Mouse (Mus musculus) left cerebral cortex, postnatal 25 days (tissue): ENCODE results near the gene Nudt9. TPM values are rescaled to one million over a fixed set of nuclear protein-coding genes. Genes with fewer than 3 reads are reported as not detected.

ENCODE experiments used
- DNase-seq, 2 experiments: peaks; one replicate each; pipeline ENCODE4 v3.0.0; 2022; ENCODE audit warnings: low spot score in 2 of 2, mixed read lengths in 1 of 2
- intact Hi-C: fragments of 180-260 bp; cut with DNase I; formaldehyde crosslinking; loops from one replicate; pipeline ENCODE4 v1.15.1; 2025
- total RNA-seq, 2 experiments: library from RNA; stranded (reverse); gene quantifications; 2 replicates each; pipeline ENCODE4 v1.2.3; 2021

Nudt9 gene
- total RNA-seq, 2 experiments from 2014 or later = 59.4 to 59.9 TPM

- no peak for DNase-seq
- intact Hi-C loops = no loop called here
Observed at GRCm38 (mm10) chr5:104068751-104069150, 22.6 kb downstream of the Nudt9 start.

DNA sequence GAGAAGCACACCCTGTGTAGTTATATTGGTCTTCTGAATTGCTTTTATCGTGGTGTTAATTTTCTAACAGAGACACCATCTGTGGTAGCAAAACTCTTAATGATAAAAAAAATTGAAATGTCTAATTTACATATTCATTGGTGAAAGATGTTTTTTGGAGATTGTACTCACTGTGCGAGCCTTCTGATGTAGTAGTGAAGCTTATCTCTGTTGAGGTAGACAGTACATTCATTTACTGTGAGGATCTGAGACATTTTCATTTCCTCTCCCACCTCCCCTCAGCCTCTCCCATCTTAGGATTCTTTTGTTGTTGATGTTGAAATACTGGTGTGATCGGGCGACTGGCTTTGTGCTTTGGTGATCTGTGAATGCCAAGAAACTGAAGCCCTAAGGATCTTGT is 24.9 kb downstream of the Nudt9 start:
- intact Hi-C loops = no loop called here
- DNase-seq = no peak

- DNase-seq = no peak
- intact Hi-C loops = no loop called here
Observed at GRCm38 (mm10) chr5:104072272-104072886, 26.3 kb downstream of the Nudt9 start.

DNA sequence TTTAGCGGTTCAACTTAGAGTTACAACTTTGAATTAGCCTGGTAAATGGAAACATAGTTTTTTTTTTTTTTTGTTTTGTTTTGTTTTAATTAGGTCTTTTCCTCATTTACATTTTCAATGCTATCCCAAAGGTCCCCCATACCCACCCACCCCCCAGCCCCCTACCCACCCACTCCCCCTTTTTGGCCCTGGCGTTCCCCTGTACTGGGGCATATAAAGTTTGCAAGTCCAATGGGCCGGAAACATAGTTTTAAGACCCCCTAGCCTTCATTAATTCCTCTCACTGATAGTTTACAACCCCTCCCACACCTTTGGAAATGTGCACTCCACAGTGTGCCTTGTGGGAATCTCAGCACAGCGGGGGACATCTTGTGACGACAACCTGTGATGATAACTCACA is 27.5 kb downstream of the Nudt9 start:
- no peak for DNase-seq
- intact Hi-C loops = no loop called here

DNA sequence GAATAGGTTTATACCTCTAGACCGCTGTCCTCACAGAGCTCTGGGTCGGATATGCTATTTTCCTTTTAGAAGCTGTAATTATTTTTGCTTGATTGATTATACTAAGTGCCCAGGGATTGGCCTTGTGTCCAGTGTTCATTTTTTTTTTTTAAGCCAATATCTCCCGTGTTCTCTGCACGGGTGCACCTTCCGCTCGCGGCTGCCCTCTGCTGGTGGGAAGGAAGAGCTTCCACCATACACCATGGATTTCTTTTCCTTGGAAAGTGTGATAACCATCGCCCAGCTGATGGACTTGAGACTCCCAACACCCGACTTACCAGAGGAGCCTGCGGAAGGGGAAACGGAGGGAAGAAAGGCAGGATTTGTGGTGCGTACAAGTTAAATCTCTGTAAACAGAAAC is 28.3 kb downstream of the Nudt9 start:
- intact Hi-C loops = no loop called here
- peak in 1 of 2 experiments; percentile 57 for DNase-seq

DNA sequence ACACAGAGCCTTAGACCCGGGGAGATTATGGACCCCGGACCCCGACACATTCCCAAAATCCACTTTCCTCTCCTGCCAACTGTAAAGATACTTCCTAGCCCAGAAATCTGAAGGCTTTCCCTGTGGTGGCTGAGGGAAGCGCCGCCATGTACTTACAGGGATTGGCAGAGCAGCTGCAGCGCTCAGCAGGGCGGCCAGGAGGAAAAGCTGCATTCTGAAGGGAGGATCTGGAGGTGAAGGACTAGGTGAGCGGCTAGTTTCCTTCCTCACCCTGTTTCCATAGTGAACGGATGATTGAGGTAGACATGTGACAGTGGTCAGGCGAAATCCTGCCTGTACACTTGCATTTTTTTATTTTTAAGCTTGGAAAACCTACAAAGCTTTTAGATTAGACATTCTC is 30.3 kb downstream of the Nudt9 start:
- peak in 1 of 2 experiments; percentile 33 for DNase-seq
- intact Hi-C loops = loop anchor here (5.0 kb wide), 1 partner anchor 261 kb away; no protein-coding TSS in a partner anchor

- intact Hi-C loops = loop anchor here (5.0 kb wide), 1 partner anchor 260 kb away; no protein-coding TSS in a partner anchor
Observed at GRCm38 (mm10) chr5:104077508-104077907, 31.4 kb downstream of the Nudt9 start, which contains the start of gene Gm17660. Gene Gm17660 (minus strand): TSS chr5:104077608.

GRCm38 (mm10) chr5:104080736-104081135 is 34.6 kb downstream of the Nudt9 start:
- no peak for DNase-seq
- intact Hi-C loops = no loop called here

More at GRCm38 (mm10) chr5:104077508-104077907, 31.4 kb downstream of the Nudt9 start, which contains the start of gene Gm17660:
- no peak for DNase-seq

GRCm38 (mm10) chr5:104085366-104085765 is 39.3 kb downstream of the Nudt9 start:
- intact Hi-C loops = no loop called here
- DNase-seq = no peak

DNA sequence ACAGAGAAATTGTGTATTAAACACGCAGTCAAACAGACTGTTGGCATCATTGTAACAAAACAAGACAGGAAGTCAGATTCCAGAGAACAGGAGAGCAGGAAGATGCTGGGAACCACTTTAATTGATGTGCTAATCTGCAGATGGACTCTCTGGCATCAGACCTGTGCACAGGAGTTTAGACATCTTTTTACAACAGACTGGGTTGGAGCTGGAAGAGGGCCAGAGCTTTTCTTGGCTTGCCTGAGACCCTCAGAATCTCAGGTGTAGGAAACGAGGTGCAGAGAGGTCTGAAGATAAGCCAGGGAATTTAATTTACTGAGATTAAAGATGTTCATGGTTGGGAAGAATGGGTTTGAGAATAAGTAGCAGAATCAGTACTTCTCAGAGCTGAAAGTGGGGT is 43.6 kb downstream of the Nudt9 start:
- DNase-seq = no peak
- intact Hi-C loops = no loop called here

DNA sequence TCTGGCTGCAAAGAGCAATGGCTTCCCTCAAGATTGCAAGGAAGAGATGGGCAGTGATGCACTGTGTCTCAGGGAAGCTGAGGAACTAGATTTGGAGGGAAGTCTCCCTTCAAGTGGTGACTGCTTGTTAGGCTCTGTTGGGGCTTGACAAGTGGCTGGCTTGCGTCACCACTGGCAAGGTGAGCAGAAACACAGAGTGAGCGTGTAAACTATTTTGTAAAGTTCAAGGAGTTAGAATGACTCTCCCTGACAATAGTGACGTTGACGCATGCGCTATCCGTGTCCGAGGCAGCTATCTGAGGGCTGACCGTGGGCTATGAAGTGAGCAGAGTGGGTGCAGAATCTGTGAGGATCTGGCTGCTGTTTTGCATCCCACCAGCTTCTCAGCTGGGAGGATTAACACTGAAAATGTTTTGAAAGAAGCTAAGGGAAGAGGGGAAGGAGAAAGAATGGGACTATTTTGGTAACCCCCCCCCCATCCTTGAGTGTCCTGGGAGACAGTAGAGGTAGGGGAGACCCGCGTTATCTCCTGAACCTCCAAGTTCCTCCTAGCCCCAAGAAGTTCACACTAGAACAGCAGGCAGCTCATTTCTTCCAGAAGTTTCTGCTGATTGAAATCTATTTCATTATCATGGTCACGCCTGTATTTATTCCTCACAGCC is 49.4 kb downstream of the Nudt9 start:
- intact Hi-C loops = no loop called here
- no peak for DNase-seq

DNA sequence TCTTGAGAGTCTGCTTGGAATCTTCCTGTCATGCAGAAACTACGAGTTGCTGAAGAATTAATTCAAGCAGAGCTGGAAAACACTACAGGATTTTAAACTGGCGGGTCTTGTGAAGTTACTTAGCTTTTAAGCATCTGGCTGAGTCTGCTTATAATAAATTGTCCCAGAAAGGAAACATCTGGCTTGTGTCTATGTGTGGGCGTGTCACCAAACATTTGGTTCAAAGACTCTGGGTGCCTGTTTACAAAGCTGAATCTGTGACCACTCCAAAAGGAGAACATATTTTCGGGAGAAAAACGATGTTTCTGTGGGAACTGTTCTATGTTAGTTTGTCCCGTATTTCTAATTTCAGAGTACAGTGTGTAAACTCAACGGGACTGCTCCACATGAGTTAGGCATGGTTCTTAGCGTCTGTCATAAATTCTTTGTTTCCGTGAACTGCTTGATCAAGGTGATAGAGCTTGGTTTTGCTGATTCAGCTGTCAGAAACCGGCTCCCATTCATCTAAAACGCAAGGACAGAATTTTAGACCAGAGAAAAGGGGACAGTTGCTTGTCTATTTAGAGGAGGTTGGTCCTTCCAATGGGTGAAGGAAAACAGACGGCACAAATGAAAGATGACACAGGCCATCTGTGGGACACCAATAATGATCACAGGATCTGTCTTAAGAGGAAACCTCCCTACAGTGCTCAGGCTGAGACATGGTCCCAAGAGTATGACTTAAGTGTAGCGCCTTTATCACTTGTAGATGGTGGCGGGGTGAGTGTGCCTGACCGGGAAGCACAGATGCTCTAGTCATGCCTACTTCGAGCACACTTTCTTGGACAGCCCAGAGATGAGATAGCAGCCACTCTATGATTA is 50.2 kb downstream of the Nudt9 start:
- peak in 1 of 2 experiments; percentile 27 for DNase-seq
- intact Hi-C loops = no loop called here

DNA sequence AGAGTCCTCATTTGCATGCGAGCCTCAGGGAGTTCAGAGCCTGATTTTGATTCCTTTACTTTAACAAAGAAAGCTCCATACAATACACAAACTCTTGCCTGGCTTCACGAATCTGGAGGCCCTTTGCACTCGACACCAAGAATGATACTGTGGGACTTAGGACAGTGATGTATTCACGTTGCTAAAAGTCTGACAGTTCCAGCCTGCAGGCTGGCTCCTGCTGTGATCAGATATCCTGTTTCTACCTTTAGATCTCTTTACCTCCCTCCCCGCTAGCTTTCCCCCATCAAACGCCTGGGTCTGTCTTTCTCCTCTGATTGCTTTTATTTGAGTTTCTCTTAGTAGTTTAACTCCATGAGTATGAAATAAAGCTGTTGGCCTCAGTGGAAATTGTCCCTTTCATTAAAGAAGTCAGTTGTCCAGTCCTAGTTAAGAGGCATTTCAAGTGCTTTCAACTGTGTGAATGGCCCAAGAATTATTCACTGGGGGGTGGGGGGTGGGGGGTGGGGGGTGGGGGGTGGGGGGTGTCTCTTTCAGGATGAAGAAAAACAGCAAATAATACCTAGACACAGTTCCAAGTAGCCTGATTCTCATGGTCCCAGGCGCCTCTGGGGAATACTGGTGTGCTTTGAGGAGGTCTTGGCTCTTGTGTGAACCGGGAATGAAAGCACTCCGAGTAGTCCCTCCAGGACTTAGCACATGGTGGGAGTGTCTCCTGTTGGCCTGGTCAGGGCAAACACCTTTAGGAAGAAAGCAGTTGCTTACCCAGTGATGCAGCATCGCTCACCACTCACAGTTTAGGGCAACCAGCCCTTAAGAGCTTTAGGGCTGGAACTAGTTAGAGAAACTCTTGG is 55.8 kb downstream of the Nudt9 start:
- intact Hi-C loops = no loop called here
- peak in 1 of 2 experiments; percentile 29 for DNase-seq

GRCm38 (mm10) chr5:104103171-104103570 is 57.1 kb downstream of the Nudt9 start:
- intact Hi-C loops = no loop called here
- no peak for DNase-seq

DNA sequence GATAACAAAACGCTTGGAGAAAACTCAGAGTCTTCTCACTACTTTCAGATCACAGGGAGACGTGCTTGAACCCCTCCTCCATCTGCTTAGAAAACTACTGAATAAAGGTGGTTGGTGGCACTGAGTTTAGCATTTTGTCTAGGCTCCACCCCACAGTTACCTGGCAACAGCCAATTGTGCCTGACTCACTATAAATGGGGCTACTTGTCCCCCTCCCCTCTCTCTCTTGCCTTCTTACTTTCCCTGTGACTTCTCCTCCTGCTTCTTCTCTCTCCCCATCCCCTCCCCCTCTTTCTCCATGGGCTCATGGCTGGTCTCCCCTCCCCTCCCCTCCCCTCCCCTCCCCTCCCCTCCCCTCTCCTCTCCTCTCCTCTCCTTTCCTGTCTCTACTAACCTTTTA is 58.0 kb downstream of the Nudt9 start:
- DNase-seq = no peak
- intact Hi-C loops = no loop called here

DNA sequence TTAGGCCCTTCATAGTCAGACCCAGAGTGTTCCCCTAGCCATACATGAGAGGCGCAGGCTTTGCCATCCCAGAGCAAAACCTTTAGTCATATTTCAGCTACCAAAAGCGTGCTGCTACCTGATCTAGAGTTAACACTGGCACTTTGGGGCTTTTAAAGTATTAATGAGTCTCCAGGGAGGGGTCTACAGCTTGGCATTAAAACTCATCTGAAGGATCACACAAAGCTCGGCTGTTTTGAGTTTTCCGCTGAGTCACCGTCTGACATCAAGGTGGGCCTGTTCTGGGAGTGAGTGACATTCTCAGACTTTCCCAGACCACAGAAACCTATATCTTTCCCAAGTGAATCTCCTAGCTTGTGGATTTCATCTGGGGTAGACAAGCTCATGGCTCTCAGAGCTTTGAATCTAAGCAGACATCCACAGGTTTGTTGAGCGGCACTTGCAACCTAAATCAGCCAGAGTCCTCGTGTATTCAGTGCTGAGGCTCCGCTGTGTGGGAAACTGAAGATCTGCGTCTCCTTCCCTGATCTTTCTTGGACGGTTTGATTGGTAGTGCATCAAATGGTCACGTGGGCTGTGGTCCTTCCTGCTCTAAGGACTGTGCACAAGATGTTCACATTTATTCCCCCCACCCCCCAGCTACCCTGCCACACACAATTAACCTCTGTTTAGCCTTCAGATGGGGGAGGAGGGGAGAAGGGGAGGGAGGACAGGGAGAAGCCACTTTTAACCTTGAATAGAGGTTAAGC is 62.2 kb downstream of the Nudt9 start:
- peak; percentile 37 to 41 for DNase-seq
- intact Hi-C loops = no loop called here

- peak; percentile 76 to 87 for DNase-seq
- intact Hi-C loops = no loop called here
Observed at GRCm38 (mm10) chr5:104108879-104109369, 62.8 kb downstream of the Nudt9 start.

DNA sequence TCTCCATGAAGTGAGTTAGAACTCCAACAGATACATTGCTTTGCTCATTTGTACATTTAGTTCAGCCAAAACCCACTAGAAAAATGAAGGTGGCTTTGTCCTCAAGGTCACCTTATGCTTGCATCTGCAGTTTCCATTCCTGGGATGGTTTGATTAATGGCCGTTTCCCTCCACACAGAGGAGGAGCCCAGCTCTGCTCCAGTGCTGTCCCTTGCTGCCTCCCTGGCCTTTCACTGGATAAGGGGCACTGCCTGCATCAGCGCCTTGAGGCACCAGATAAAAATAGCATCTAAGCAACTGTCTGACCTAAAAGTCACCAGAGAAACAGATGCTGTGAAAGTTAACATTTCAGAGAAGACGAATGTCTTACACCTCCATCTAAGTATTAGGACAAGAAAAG is 63.4 kb downstream of the Nudt9 start:
- intact Hi-C loops = no loop called here
- DNase-seq = peak in 1 of 2 experiments; percentile 19
